Mouse (Mus musculus) intestine, embryonic 16.5 days (tissue): ENCODE results near the gene Cdk17. TPM values are rescaled to one million over a fixed set of nuclear protein-coding genes. Genes with fewer than 3 reads are reported as not detected.
"Not testable (repeated sequence)": the region's sequence is repeated elsewhere in the genome, so short reads cannot be mapped to it uniquely, and the experiment has no call there.

Experiments used
- ATAC-seq: fragments of 200-750 bp; cut with Nextera tagmentation; 2 replicates; pipeline ENCODE4 v1.8.0; 2017; ENCODE audit warnings: moderate TSS enrichment, moderate library complexity
- H3K27ac ChIP-seq: fragments of 300-500 bp; sonication (generic); 2 replicates; pipeline ENCODE4 v1.5.1; 2014; ENCODE audit warnings: mild to moderate bottlenecking, low read length
- H3K27me3 ChIP-seq: fragments of 300-500 bp; sonication (generic); replicated peaks from 2 replicates; pipeline ENCODE4 v1.6.1; 2014; ENCODE audit warnings: low read length, control low read depth, mixed read lengths; ENCODE audit not compliant: control insufficient read depth, insufficient read depth
- H3K36me3 ChIP-seq: fragments of 300-500 bp; sonication (generic); 2 replicates; pipeline ENCODE4 v1.6.1; 2014; ENCODE audit warnings: low read length, control low read depth; ENCODE audit not compliant: control insufficient read depth, insufficient read depth
- H3K4me1 ChIP-seq: fragments of 300-500 bp; sonication (generic); 2 replicates; pipeline ENCODE4 v1.6.1; 2014; ENCODE audit warnings: low read length, control low read depth, mixed read lengths; ENCODE audit not compliant: control insufficient read depth, insufficient read depth
- H3K4me2 ChIP-seq: fragments of 300-500 bp; sonication (generic); 2 replicates; pipeline ENCODE4 v1.6.1; 2014; ENCODE audit warnings: low read depth, low read length, control low read depth
- H3K4me3 ChIP-seq: fragments of 300-500 bp; sonication (generic); 2 replicates; pipeline ENCODE4 v1.5.1; 2014; ENCODE audit warnings: mild to moderate bottlenecking, low read length
- H3K9ac ChIP-seq: fragments of 300-500 bp; sonication (generic); 2 replicates; pipeline ENCODE4 v1.6.1; 2014; ENCODE audit warnings: low read depth, low read length
- H3K9me3 ChIP-seq: fragments of 300-500 bp; sonication (generic); 2 replicates; pipeline ENCODE4 v1.6.1; 2016; ENCODE audit warnings: low read length, control low read depth; ENCODE audit not compliant: control insufficient read depth
- WGBS: fragments of 180-500 bp; shearing (Covaris S2); extraction: QIAGEN DNeasy Blood & Tissue Kit; methylation state at CpG from one replicate; pipeline ENCODE4 v1.1.7; 2014; 5-methylcytosine and 5-hydroxymethylcytosine counted together
- polyA plus RNA-seq: library from polyadenylated mRNA; unstranded; fragments of >200 nt; fragmentation: Nextera tagmentation; extraction: Ambion mirVana; gene quantifications from 2 replicates; pipeline ENCODE4 v1.2.1, GENCODE M21; 2015

Cdk17 gene
- polyA plus RNA-seq, 1 experiment from 2014 or later: 8.3 TPM

DNA sequence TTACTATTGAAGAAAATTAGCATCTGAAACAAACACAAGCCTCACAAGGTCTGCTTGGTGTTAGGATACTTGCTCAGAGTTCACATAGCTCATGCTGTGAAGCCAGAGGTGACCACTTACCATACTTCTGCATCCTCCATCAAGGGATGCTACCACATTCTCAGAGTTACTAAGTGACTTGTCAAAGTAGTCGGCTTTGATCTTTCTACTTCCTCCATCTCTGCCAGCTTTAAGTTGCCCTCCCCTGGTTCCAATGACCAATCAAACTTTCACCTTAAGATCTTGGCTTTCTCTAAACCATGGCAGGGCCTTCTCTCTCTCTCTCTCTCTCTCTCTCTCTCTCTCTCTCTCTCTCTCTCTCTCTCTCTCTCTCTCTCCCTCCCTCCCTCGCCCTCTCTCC is 11.1 kb upstream of the Cdk17 start:
- ATAC-seq: no peak
- 39% methylated on average over 1 of the region's 2 CpGs for WGBS

DNA sequence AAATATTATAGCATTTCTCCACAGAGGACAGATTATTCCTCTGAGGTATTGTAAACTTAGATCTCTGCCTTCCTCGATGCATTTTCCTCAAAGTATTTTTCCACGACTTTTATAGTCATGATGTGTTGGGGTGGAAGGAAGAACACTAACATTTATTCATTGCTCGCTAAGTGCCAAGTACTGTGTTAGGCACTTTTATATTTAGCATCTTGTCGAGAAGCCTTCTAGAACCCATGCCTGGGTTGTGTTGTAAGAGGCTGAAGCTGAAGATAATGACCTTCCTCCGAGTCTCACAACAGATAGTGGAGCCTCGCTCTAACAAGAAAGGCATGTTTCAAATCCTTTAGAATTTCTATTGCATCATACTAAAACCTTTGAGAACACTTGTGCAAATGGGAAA is 8.9 kb upstream of the Cdk17 start:
- Histone ChIP-seq H3K4me1 (peaks cover 1% of the 10 kb centered on the region; the same call in 1 of the 2 replicates), H3K9ac (no peak overlapping the region), H3K9me3 (no peaks in the 10 kb centered on the region), H3K36me3 (no peaks in the 10 kb centered on the region), H3K4me3 (no peak overlapping the region), H3K27ac (no peak overlapping the region), H3K27me3 (no peaks in the 10 kb centered on the region), H3K4me2 (no peak overlapping the region)
- ATAC-seq: peak; percentile 28; the same call in 1 of the 2 replicates
- WGBS: 46% methylated on average over 6 of the region's 6 CpGs

More for the DNA sequence above, 11.1 kb upstream of the Cdk17 start:
- Histone ChIP-seq H3K9me3 (no peaks in the 10 kb centered on the region), H3K4me3 (no peak overlapping the region), H3K4me1 (no peaks in the 10 kb centered on the region), H3K27me3 (no peaks in the 10 kb centered on the region), H3K9ac (no peak overlapping the region), H3K36me3 (no peaks in the 10 kb centered on the region), H3K27ac (no peak overlapping the region), H3K4me2 (no peak overlapping the region)

DNA sequence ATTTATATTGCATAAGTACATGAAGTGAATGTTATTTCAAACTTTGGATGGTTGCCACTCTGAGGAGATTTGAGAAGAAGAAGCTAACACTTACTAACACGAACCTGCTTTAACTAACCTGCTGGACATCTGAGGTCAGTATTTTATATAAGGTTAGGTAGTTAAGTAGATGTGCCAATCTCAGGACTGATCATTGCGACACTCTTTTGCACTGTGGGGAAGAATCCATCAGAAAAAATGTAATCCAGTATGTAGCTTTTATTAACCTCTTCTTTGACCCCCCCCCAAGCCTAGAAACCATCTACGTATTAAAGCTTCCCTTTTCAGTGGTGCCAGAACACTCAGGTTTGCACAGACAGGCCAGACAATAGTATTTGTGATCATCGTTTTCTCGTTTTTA is 8.0 kb upstream of the Cdk17 start:
- Histone ChIP-seq H3K4me1 (peaks cover 3% of the 10 kb centered on the region; the same call in 1 of the 2 replicates), H3K9ac (no peak overlapping the region), H3K27ac (no peak overlapping the region), H3K4me3 (no peak overlapping the region), H3K4me2 (no peak overlapping the region), H3K9me3 (no peaks in the 10 kb centered on the region), H3K36me3 (no peaks in the 10 kb centered on the region), H3K27me3 (no peaks in the 10 kb centered on the region)
- no peak for ATAC-seq
- 81% methylated on average over 5 of the region's 5 CpGs for WGBS

DNA sequence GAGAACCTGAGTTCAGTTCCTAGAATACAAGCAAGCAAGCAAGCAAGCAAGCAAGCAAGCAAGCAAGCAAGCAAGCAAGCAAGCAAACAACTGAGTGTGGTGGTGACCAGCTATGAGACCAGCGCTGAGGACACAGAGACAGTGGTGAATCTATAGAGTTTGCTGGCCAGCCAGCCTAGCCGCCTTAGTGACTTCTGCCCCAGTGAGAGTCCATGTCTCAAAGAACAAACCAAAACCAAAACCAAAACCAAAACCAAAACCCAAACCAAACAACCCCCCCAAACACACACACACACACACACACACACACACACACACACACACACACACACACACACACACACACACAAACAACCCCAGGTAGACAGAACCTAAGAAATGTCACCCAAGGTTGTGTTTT is 7.3 kb upstream of the Cdk17 start:
- not testable (repeated sequence) for H3K27me3 ChIP-seq, H3K4me1 ChIP-seq, H3K4me3 ChIP-seq, H3K9ac ChIP-seq, H3K27ac ChIP-seq, ATAC-seq, H3K36me3 ChIP-seq, H3K9me3 ChIP-seq, H3K4me2 ChIP-seq
- 88% methylated on average over 2 of the region's 2 CpGs for WGBS

DNA sequence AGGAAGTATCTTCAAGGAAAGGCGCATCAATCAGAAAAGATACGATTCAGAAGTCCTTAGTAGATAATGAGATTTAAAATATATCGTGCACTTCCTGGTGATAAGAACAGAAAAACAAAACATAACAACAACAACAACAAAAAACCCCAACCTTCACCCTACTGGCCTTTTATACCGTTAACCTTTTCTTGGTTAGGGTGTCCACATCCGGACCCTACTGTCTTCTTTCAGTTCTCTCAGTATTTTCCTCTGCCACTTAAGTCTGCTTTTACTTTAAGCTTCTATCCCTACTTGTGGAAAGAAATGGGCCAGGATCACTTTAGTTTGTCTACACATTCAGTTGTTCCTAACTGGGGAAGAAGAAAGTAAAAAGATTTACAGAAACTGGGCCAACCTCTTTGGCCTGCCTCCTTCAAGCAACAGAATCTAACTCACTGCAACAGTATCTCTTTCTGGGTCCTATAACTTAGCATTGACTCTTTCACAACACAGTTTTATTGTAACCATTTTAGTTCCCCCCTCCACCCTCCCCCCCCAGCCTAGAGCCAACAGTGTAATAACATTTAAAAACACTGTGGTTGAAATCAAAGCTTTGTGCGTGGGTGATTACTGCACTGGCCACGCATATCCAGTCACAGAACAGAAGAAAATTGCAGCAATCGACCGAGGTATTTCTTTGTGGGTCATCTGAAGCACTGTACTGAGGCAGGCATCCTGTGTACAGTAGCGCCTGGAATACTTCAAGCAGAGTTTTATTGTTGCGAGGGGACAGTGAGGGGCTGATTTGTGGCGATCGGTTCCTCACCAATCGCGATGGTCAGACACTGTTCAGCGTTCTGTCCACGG is 801 bp upstream of the Cdk17 start:
- Histone ChIP-seq H3K9me3 (no peaks in the 10 kb centered on the region), H3K36me3 (no peaks in the 10 kb centered on the region), H3K4me2 (peak overlapping the region; percentile 75), H3K4me1 (peaks cover 3% of the 10 kb centered on the region), H3K9ac (peak overlapping the region; percentile 62), H3K27ac (peak overlapping the region; percentile 57), H3K27me3 (no peaks in the 10 kb centered on the region), H3K4me3 (peak overlapping the region; percentile 98)
- 25% methylated on average over 17 of the region's 17 CpGs for WGBS
- ATAC-seq: peak; percentile 77

DNA sequence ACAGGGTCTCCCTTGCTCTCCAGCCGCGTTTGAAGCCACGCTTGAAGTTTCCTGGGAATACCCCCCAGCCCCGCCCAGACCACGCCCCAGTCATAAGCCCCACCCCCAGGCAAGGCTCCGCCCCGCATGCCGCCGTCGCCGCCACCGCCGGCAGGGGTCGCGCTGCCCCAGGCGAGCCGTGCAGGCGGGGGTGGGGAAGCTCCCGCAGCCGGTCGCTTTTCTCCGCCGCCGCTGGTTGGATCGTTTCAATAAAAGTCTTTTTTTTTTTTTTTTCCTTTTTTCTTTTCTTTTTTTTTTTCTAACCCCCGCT is 223 bp upstream of the Cdk17 start:
- Histone ChIP-seq H3K9me3 (no peaks in the 10 kb centered on the region), H3K36me3 (no peaks in the 10 kb centered on the region), H3K27me3 (no peaks in the 10 kb centered on the region), H3K9ac (peak overlapping the region; percentile 97), H3K4me2 (peak overlapping the region; percentile 75), H3K4me3 (peak overlapping the region; percentile 98), H3K4me1 (peaks cover 3% of the 10 kb centered on the region), H3K27ac (peak overlapping the region; percentile 99)
- 0% methylated on average over 26 of the region's 26 CpGs for WGBS
- ATAC-seq: peak; percentile 93

DNA sequence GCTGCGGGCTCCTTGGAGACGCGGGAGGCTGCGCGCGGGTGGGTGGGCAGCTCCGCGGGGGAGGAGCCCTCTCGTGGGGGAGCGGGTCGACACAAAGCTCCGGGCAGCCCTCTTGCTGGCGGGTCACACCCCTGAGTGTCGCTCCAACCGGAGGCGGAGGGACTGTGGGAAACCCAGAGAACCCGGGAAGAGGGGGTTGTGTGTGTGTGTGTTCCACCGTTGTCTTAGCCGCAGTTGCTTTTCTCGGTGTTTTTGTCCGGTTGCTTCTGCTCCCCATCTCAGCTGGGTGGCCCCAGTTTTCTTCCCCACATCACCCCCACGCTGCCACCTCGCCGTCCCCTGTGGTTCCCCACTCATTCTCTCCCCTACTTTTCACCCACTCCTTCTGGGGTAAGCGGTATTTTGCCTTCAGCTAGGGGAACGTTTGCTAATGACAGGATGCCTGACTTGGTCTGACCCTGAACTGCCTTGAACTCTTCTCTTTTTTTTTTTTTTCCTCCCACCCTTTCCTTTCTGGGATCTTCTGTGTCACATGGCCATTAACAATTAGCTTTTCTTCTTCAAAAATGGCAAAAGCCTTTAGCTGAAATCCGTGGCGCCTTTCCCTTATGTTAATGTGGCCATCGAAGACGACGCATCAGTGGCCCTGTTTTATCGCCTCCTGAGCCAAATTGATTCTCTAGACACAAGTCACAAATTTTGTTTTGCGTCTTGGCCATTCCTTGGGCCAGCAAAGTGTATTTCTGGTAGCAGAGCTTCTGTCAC is 1.0 kb downstream of the Cdk17 start:
- ATAC-seq: peak; percentile 34
- no peaks in the 10 kb centered on the region for H3K9me3 ChIP-seq
- no peaks in the 10 kb centered on the region for H3K27me3 ChIP-seq
- peak overlapping the region; percentile 73 for H3K4me2 ChIP-seq
- H3K9ac ChIP-seq: peak overlapping the region; percentile 97
- 2% methylated on average over 33 of the region's 33 CpGs for WGBS
- peak overlapping the region; percentile 99 for H3K27ac ChIP-seq
- peaks cover 6% of the 10 kb centered on the region for H3K4me1 ChIP-seq
- peak overlapping the region; percentile 98 for H3K4me3 ChIP-seq
- H3K36me3 ChIP-seq: no peaks in the 10 kb centered on the region

DNA sequence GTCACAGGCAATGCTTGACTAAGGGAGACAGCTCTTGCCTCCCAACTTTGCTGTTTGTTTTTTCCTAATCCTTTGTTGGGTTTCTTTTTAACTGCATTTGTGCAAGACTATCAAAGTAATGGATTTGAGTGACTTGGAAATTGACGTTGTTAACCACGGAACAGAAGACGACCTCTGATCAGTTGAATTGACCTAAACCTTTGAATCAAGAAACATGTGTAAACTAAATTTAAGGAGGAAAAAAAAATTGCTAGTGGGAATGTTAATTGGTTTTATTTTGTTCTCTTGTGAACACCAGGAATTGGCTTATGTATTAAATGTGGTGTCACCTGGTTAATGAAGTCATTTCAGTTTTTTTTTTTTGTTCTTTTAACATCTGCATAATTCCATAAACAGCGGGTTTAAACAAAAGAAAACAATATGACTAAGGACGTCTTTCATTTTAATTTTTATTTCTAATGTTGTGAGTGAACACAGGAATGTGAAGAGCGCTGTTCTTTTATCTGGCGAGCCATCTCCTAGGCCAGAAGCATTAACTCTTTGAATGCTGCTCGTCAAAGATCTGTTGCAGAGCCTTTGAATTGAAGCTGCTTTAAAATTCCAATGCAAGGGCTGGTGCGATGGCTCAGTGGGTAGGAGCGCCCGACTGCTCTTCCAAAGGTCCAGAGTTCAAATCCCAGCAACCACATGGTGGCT is 1.7 kb downstream of the Cdk17 start:
- peak overlapping the region; percentile 99 for H3K27ac ChIP-seq
- H3K4me3 ChIP-seq: peak overlapping the region; percentile 98
- peak overlapping the region; percentile 73 for H3K4me2 ChIP-seq
- ATAC-seq: no peak
- H3K27me3 ChIP-seq: no peaks in the 10 kb centered on the region
- peak overlapping the region; percentile 97 for H3K9ac ChIP-seq
- 27% methylated on average over 11 of the region's 11 CpGs for WGBS
- H3K36me3 ChIP-seq: no peaks in the 10 kb centered on the region
- H3K4me1 ChIP-seq: peaks cover 4% of the 10 kb centered on the region
- H3K9me3 ChIP-seq: no peaks in the 10 kb centered on the region

DNA sequence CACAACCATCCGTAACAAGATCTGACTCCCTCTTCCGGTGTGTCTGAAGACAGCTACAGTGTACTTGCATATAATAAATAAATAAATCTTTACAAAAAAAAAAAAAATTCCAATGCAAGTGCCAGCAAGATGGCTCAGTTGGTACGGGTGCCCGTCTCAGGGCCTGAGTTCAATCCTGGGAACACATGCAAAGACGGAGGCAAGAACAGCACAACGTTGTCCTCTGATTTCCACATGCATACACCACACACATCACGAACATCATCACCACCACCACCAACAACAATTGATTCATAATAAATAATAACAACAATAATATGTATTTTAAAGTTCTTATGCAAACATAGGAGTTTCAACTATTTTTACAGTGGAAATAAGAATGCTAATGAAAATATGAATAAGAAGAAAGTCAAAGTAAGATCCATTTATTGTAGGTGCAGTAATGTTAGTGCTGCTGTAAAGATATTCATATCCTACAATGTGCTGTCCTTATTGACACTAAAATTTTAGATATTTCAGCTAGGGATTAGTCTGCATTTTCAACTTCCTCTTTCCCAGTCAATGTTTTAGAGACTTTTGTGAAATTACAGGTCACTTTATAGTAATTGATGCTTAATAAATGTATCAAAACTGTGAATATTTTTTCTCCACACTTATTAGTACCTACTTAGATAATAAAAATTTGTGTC is 2.4 kb downstream of the Cdk17 start:
- Histone ChIP-seq H3K27ac (no peak overlapping the region), H3K36me3 (no peaks in the 10 kb centered on the region), H3K9ac (no peak overlapping the region), H3K9me3 (no peaks in the 10 kb centered on the region), H3K27me3 (no peaks in the 10 kb centered on the region), H3K4me3 (0 out of 2 replicates have a peak overlapping the region, but pooled peaks have one; percentile 1), H3K4me2 (no peak overlapping the region), H3K4me1 (peaks cover 6% of the 10 kb centered on the region)
- 70% methylated on average over 7 of the region's 7 CpGs for WGBS
- no peak for ATAC-seq
